Mouse (Mus musculus): ENCODE results near the gene Casz1. TPM values are rescaled to one million over a fixed set of nuclear protein-coding genes. Genes with fewer than 3 reads are reported as not detected.

Gene Casz1
- polyA plus RNA-seq, 1 experiment from 2014 or later: 1.1 TPM

Other genes starting within 250 kb of the Casz1 start
- gene Exosc10, start 246.0 kb upstream of the Casz1 start, polyA plus RNA-seq (2018): 32.2 to 58.5 TPM (median 51.2 TPM) in 3 replicates
- gene Srm, start 212.9 kb upstream of the Casz1 start, polyA plus RNA-seq (2018): 14.7 to 81.1 TPM (median 15.5 TPM) in 3 replicates
- 0.09 TPM in 1 of 3 replicates, not detected in the others for gene Masp2, start 201.9 kb upstream of the Casz1 start, polyA plus RNA-seq (2018)
- gene Tardbp, start 177.4 kb upstream of the Casz1 start, polyA plus RNA-seq (2018): 157 to 233 TPM (median 170 TPM) in 3 replicates
- gene Gm572, start 161.1 kb upstream of the Casz1 start, polyA plus RNA-seq (2018): not detected in 3 replicates

Data from macrophage (primary cell).